Mouse (Mus musculus) macrophage (primary cell): ENCODE results near the gene Poll. TPM values are rescaled to one million over a fixed set of nuclear protein-coding genes. Genes with fewer than 3 reads are reported as not detected.

Source experiments
- H3K27ac ChIP-seq: fragments of 350-480 bp; formaldehyde crosslinking; 2 replicates; pipeline ENCODE4 v1.9.0; 2021
- H3K36me3 ChIP-seq: fragments of 350-480 bp; formaldehyde crosslinking; 2 replicates; pipeline ENCODE4 v1.9.0; 2021; ENCODE audit errors: inconsistent target
- H3K4me3 ChIP-seq: fragments of 350-480 bp; formaldehyde crosslinking; 2 replicates; pipeline ENCODE4 v1.9.0; 2021; ENCODE audit errors: inconsistent target
- H3K79me2 ChIP-seq: fragments of 350-480 bp; formaldehyde crosslinking; 2 replicates; pipeline ENCODE4 v1.9.0; 2021; ENCODE audit errors: inconsistent target
- WGBS: methylation state at CpG from one replicate; pipeline ENCODE4 v1.1.7; 2026; ENCODE audit warnings: inconsistent platforms; ENCODE audit not compliant: missing documents; 5-methylcytosine and 5-hydroxymethylcytosine counted together
- polyA plus RNA-seq: library from polyadenylated mRNA; stranded (reverse); fragments of 250-400 nt; gene quantifications from 3 replicates; pipeline ENCODE4 v1.2.4, GENCODE M21; 2018; ENCODE audit warnings: inconsistent platforms

The Poll gene
- polyA plus RNA-seq, 1 experiment from 2014 or later, result 3.9 TPM

DNA sequence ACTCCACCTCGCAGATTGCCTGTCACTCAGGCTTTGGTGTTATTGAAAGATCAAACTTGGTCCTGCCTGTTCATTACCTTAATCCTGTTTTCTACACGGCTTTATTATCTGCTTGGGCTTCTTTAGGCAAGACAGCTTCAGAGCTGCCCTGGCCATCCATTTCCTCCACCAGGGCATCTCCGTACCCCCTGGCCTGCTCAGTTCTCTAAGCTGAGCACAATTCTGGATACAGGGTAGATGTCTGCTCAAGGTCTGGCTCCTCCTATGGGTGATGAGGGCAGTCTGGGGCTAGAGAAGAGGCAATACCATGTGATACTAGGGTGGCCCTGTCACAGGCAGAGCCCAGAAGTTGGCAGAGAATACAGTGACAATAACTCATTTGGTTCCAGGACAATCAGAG lies 26.5 kb upstream of the Poll start:
- Histone ChIP-seq H3K27ac (no peak overlapping the region), H3K36me3 (no peaks in the 10 kb centered on the region; the same call in 1 of the 2 replicates), H3K79me2 (peaks cover 74% of the 10 kb centered on the region), H3K4me3 (no peak overlapping the region)
- WGBS, result 96% methylated on average over 3 of the region's 3 CpGs

DNA sequence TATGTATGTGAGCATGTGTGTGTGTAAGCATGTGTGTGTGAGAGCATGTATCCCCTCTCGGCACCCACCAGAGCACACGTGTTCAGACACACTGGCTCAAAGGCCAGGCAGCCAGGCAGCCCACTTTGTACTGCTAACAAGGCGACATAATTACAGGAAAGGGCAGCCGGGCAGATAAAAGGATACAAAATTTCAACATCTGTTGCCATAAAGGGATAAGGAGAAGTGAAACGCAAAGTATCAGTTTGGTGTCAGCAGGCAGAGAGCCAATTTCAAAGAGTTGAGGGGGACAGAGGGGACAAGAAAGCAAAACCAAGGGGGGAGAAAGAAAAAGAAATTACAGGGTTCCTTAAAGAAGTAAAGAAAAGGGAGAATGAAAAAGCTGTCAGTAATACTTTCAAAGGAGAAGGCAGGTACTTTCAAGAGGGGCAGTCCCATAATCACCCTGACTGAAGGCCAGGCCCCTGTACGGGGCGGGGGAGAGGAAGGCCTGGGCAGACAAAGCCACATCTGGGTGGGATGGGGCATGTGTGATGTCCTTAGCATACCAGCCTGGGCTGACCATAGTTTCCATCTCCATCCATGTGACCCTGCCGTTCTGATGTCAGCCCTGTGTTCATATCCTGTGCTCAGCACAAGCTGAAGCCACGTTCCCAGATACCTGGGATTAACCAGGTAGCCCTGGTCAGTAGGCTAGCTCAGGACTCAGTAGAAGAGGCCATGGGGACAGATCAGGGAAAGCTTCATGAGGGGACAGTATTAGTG lies 24.7 kb upstream of the Poll start:
- no peaks in the 10 kb centered on the region; the same call in 1 of the 2 replicates for H3K36me3 ChIP-seq
- 3% methylated on average over 9 of the region's 9 CpGs for WGBS
- no peak overlapping the region for H3K4me3 ChIP-seq
- H3K27ac ChIP-seq, result peak overlapping the region; percentile 7; the same call in 1 of the 2 replicates
- H3K79me2 ChIP-seq, result peaks cover 60% of the 10 kb centered on the region

DNA sequence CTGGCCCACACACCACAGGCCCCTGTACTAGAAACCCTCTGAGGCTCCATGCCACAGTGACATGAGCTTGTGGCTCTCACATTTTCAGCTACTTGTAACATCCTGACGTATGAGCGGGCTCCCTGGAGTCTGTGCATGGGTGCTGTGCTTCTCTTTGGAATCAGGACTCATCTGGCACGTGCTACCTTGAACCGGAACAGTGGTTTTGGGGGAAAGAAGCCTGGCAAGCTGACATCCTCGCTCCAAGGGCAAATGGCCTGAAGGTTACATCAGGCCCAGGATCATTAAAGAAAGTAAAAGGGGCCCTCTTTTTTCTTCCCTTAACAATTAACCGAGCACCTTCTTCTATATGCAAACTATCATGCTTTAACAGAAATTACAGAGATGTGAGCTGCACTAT lies 22.8 kb upstream of the Poll start:
- H3K27ac ChIP-seq, result no peak overlapping the region
- H3K79me2 ChIP-seq, result peaks cover 41% of the 10 kb centered on the region; the same call in 1 of the 2 replicates
- H3K4me3 ChIP-seq, result no peak overlapping the region
- H3K36me3 ChIP-seq, result peaks cover 14% of the 10 kb centered on the region; the same call in 1 of the 2 replicates
- WGBS, result 98% methylated on average over 6 of the region's 6 CpGs

DNA sequence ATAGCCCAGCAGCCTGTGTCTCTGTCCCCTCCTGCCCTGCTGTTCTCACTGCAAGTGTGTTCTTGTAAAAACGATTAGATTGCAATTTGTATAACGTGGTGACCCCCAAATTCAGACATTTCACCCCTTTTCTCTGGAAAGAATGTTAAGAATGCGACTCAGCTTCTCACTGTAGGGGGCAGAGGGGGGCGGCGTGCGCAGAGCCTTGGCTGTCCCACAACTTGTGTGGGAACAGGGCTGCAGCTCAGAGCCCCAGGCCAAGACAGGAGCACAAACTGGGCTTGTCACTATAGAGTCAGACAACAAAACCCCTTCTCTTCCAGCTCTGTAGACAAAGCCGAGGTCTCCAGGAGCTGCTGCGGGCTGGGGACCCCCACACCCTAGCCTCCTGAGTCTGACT lies 21.8 kb upstream of the Poll start:
- Histone ChIP-seq H3K27ac (no peak overlapping the region), H3K36me3 (peaks cover 24% of the 10 kb centered on the region; the same call in 1 of the 2 replicates), H3K79me2 (peaks cover 34% of the 10 kb centered on the region; the same call in 1 of the 2 replicates), H3K4me3 (no peak overlapping the region)
- WGBS, result 93% methylated on average over 8 of the region's 8 CpGs

DNA sequence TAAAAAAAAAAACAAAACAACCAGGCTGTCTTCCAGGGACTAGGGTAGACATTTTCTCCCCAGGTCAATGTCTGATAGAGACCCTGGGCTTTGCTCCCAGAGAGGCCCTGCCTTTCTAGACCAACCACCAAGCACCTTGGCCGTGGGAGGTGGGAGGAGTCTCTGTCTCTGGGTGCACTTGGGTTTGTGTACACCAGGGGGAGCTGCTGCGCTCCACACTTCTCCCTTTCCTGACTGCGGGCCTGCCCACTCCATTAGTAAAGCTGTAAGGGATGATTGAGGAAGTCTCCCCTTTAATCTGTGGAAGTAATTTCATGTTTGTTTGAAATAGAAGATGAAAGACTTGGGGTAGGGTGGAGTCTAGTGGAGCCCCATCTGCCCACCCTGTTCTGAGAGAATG lies 20.9 kb upstream of the Poll start:
- Histone ChIP-seq H3K79me2 (peaks cover 27% of the 10 kb centered on the region; the same call in 1 of the 2 replicates), H3K27ac (no peak overlapping the region), H3K36me3 (peaks cover 27% of the 10 kb centered on the region; the same call in 1 of the 2 replicates), H3K4me3 (no peak overlapping the region)
- 42% methylated on average over 3 of the region's 3 CpGs for WGBS

DNA sequence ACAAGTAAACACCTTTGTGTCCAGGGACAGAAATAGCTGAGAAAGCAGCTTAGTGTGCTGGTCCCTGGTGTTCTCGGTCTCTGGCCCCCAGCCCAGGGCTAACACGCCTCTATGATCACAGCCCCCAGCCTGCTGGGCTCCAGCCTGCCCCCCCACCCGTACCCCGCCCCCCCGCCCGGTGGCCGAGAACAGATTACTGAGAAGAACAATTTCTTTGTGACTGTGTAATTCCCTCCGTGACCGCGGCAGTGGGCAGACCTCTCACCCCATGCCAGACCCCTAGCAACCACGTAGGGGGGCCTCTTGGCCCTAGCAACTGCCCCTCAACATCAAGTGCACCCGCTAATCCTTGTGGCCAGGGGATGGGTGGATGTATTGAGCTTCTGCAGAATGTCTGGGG lies 19.9 kb upstream of the Poll start:
- Histone ChIP-seq H3K79me2 (peaks cover 25% of the 10 kb centered on the region; the same call in 1 of the 2 replicates), H3K36me3 (peaks cover 27% of the 10 kb centered on the region; the same call in 1 of the 2 replicates), H3K4me3 (no peak overlapping the region), H3K27ac (no peak overlapping the region)
- 95% methylated on average over 12 of the region's 12 CpGs for WGBS

DNA sequence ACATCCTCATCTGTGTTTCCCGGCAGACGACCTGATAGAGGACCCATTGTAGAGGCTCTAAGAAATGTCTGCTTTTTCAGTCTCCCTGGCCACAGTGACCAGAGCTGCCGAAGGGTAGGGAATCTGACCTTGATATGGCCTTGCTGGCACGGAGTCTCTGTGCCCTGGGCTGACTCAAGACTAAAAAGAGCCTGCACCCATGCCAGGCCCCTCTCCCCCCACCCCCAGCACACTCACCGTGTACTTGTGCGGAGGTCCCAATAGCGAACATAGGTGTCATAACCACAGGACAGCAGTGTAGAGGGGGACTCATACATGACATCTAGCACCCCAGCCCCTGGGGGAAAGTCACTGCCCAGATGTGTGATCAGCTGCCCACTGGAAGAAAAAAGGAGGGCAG lies 19.1 kb upstream of the Poll start:
- H3K27ac ChIP-seq, result no peak overlapping the region
- peaks cover 25% of the 10 kb centered on the region; the same call in 1 of the 2 replicates for H3K79me2 ChIP-seq
- H3K4me3 ChIP-seq, result no peak overlapping the region
- 96% methylated on average over 7 of the region's 7 CpGs for WGBS
- peaks cover 27% of the 10 kb centered on the region; the same call in 1 of the 2 replicates for H3K36me3 ChIP-seq

DNA sequence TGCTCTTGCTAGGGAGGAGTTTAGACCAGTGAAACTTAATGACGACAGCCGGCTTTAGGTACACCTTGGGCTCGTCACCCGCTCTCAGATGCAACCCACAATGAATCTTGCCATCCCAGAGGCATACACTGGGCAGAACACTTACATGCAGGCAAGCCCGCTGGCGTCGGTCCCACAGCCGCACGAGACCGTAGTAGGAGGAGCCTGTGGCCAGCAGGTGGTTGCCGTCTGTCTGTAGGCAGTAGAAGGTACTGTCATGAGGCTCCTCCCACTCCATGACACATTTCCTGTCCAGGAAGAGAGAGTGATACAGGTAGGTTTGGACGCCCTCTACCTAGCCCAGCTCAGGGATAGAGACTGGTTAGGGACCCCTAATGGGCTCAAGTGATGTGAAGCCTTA lies 18.6 kb upstream of the Poll start:
- 89% methylated on average over 12 of the region's 12 CpGs for WGBS
- H3K36me3 ChIP-seq, result peaks cover 27% of the 10 kb centered on the region; the same call in 1 of the 2 replicates
- no peak overlapping the region for H3K4me3 ChIP-seq
- H3K79me2 ChIP-seq, result peaks cover 20% of the 10 kb centered on the region; the same call in 1 of the 2 replicates
- no peak overlapping the region for H3K27ac ChIP-seq

DNA sequence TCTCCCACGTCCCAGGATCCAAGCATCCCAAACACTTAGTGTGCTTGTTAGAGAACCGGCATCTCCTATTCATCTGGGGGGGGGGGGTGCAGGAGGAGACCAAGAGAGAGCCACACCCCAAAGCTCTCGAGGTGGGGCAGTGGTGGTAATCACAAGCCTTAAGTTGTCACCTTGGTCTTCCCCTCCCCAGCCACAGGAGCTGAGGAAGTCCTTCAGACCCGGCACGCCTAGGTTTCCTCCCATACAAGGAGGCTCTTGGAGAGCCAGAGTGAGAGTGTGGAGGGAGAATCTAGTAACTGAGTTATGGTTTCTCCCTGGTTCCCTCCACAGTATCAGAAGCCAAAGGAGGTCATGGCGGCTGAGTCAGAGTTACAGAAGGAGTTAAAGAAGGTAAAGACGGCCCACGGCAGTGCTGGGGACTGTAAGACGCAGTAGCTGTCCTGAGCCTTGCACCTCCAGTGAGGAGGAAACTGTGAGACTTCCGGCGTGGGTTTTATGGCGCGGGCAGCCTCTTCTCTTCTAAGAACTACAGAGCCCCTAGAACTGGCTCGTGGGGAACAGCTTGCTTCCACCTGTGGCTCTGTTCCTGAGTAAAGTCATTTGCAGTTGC lies 16.9 kb upstream of the Poll start:
- peaks cover 4% of the 10 kb centered on the region; the same call in 1 of the 2 replicates for H3K79me2 ChIP-seq
- H3K36me3 ChIP-seq, result peaks cover 33% of the 10 kb centered on the region; the same call in 1 of the 2 replicates
- no peak overlapping the region for H3K4me3 ChIP-seq
- 32% methylated on average over 14 of the region's 14 CpGs for whole genome bisulfite sequencing
- no peak overlapping the region for H3K27ac ChIP-seq

DNA sequence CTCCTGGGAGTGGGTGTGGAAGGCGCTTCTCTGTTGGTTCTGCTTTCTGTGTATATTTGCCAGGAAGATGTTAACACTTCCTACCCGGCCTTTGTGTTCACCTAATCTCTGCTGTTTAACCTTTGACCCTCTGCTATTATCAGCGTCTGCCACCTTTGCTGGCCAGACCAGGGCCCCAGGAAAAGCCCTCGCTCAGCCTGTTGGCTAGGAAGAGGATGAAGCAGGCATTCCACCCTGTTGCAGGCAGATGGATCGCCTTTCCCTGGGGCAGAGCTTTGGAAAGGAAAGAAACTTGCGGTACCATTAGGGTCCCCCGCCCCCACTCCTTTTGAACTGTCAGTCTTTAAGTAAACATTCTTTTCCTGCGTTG lies 15.3 kb upstream of the Poll start:
- Histone ChIP-seq H3K36me3 (peaks cover 42% of the 10 kb centered on the region), H3K4me3 (no peak overlapping the region; the same call in 1 of the 2 replicates)
- 35% methylated on average over 8 of the region's 8 CpGs for WGBS

DNA sequence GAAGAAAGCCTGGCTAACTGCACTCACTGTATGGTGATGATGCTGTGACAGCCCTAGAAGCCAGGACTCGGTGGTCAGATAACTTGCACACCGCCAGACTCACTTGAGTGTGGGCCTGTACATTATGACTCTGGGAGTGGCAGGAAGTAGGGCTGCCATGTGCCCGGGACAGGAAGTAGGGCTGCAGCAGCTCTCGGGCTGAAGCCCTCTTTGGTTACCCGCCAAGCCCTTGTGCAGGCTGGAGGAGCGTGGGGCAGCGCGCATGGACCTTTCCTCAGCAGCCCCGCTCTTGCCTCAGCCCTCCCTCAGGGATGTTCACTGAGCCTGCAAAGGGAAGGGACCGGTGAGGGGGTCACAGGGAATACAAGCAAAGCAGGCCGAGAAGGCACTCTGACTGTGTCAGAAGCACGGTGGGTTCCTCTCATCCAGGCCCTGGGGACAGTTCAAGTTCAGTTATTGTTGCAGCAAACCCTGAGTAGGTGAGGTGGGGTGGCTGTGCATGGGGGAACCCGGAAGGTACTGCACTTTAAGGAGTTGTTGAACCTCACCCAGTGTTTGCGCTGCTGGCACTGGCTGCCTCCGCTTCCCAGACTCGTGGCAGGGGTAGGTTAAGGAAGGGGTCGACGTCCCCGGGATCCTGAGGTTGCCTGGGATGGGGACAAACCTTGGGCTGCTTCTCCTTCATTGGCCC lies 14.8 kb upstream of the Poll start:
- Histone ChIP-seq H3K36me3 (peaks cover 42% of the 10 kb centered on the region), H3K4me3 (no peak overlapping the region; the same call in 1 of the 2 replicates), H3K27ac (peak overlapping the region; percentile 49), H3K79me2 (no peaks in the 10 kb centered on the region)
- WGBS, result 17% methylated on average over 19 of the region's 19 CpGs

More for the DNA sequence above, 15.3 kb upstream of the Poll start:
- Histone ChIP-seq H3K79me2 (no peaks in the 10 kb centered on the region), H3K27ac (peak overlapping the region; percentile 49)

DNA sequence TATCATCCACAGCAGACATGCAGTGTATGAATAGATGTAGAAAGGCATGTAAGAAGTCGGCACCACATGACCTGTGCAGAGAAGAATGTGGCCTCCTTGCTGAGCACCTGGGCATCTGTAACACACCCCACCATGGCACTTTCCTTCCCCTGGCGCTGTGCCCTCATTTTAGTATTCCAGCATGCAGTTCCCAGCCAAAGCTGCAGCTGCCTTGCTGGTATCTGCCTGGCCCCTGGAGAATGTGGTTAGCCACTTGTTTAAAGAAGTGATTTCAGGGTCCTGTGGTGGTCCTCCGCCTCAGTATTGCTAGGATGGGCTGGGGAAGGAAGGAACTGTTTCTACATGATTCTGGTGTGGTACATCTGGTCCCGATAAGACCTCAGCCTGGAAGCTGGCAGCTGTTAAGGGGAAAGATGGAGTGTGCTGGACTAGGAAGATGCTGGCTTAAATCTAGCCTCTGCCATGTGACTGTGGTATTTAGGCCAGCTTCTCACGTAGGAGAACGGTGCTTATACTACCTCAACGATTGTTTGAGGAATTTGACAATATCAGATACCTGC lies 14.1 kb upstream of the Poll start:
- H3K4me3 ChIP-seq, result no peak overlapping the region
- H3K79me2 ChIP-seq, result no peaks in the 10 kb centered on the region
- 43% methylated on average over 7 of the region's 7 CpGs for WGBS
- no peak overlapping the region for H3K27ac ChIP-seq
- H3K36me3 ChIP-seq, result peaks cover 41% of the 10 kb centered on the region

DNA sequence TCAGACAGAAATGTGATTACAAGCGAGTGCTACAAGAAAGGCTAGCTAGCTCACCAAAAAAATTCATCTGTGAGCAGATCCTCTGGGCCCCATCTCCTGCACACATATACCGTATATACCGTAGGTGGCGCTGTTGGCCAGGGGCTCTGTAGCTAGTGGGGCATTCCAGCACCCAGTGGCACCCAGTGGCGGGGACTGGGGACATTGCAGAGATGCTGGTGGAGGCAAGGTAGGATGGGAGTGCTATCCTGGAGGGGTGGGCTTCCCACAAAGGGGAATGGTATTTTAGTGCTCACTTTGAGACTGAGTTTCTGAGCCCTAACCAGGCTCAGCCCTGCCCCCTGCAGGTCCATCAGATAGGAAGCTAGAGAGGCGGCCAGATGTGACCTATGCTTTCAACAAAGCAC lies 13.5 kb upstream of the Poll start:
- Histone ChIP-seq H3K79me2 (no peaks in the 10 kb centered on the region), H3K36me3 (peaks cover 35% of the 10 kb centered on the region), H3K4me3 (no peak overlapping the region), H3K27ac (no peak overlapping the region)
- WGBS, result 38% methylated on average over 6 of the region's 6 CpGs

DNA sequence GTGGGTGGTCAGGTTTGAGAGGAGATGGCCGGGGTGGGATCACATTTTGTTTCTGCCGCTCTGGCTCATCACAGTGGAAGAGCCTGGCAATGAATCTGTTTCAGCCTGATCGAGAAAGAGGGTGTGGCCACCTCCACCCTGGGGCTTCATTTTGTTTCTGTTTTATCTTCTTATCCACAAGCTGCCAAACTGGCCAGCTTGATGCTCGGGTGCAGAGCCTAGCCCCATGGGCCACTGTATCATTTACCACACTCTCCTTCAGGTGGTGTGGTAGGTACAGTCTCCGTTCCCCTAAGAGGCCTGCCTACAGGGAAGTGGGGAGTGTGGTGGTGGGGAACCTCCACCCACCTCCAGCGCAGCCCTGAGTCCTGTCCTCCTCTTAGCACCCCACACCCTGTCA lies 12.7 kb upstream of the Poll start:
- Histone ChIP-seq H3K36me3 (peaks cover 28% of the 10 kb centered on the region), H3K79me2 (no peaks in the 10 kb centered on the region), H3K4me3 (no peak overlapping the region), H3K27ac (no peak overlapping the region)
- WGBS, result 90% methylated on average over 6 of the region's 6 CpGs
